Mouse (Mus musculus): ENCODE data around the gene Itih1. TPM values are rescaled to one million over a fixed set of nuclear protein-coding genes. Genes with fewer than 3 reads are reported as not detected.

Gene Itih1
- polyA plus RNA-seq, 1 experiment from 2014 or later = not detected

GRCm38 (mm10) chr14:30930386-30930785 lies 12.7 kb downstream of the Itih1 start:
- ATAC-seq (ENCODE audit: low FRiP score) = no peak

GRCm38 (mm10) chr14:30925492-30925891 lies 17.6 kb downstream of the Itih1 start:
- WGBS = 88% methylated on average over 3 of the region's 3 CpGs
- no peak overlapping the region for H3K4me2 ChIP-seq
- peaks cover 7% of the 10 kb centered on the region; the same call in 1 of the 2 replicates for H3K4me1 ChIP-seq
- ATAC-seq (ENCODE audit: low FRiP score) = no peak
- H3K9ac ChIP-seq = no peak overlapping the region
- no peak overlapping the region for H3K4me3 ChIP-seq (replicated peaks)
- H3K27me3 ChIP-seq = no peaks in the 10 kb centered on the region
- no peak overlapping the region for H3K27ac ChIP-seq
- no peaks in the 10 kb centered on the region for H3K36me3 ChIP-seq (replicated peaks)
- no peaks in the 10 kb centered on the region for H3K9me3 ChIP-seq

More at GRCm38 (mm10) chr14:30930386-30930785, 12.7 kb downstream of the Itih1 start:
- WGBS = 91% methylated on average over 4 of the region's 4 CpGs
- Histone ChIP-seq H3K4me3 (replicated peaks) (no peak overlapping the region), H3K4me1 (no peaks in the 10 kb centered on the region), H3K4me2 (no peak overlapping the region), H3K27ac (no peak overlapping the region), H3K36me3 (replicated peaks) (no peaks in the 10 kb centered on the region), H3K27me3 (no peaks in the 10 kb centered on the region), H3K9me3 (no peaks in the 10 kb centered on the region), H3K9ac (no peak overlapping the region)

GRCm38 (mm10) chr14:30923375-30924105 lies 19.5 kb downstream of the Itih1 start, which contains the start of gene Itih3:
Gene Itih3, minus strand, starts transcription at chr14:30923760.
- ATAC-seq (ENCODE audit: low FRiP score) = no peak
- no peak within 1 kb of the TSS for H3K4me3 ChIP-seq (replicated peaks)
- H3K27me3 ChIP-seq = no peaks in the 10 kb centered on the region
- H3K4me2 ChIP-seq = no peak within 1 kb of the TSS
- H3K9me3 ChIP-seq = no peaks in the 10 kb centered on the region
- H3K36me3 ChIP-seq (replicated peaks) = no peaks in the 10 kb centered on the region
- H3K9ac ChIP-seq = no peak within 1 kb of the TSS
- no peak within 1 kb of the TSS for H3K27ac ChIP-seq
- WGBS = 84% methylated on average over 6 of the region's 6 CpGs
- H3K4me1 ChIP-seq = peaks cover 7% of the 10 kb centered on the region; the same call in 1 of the 2 replicates

GRCm38 (mm10) chr14:30922053-30922670 lies 20.9 kb downstream of the Itih1 start:
- H3K4me3 ChIP-seq (replicated peaks) = no peak overlapping the region
- H3K27ac ChIP-seq = no peak overlapping the region
- H3K27me3 ChIP-seq = no peaks in the 10 kb centered on the region
- no peaks in the 10 kb centered on the region for H3K36me3 ChIP-seq (replicated peaks)
- WGBS = 69% methylated on average over 8 of the region's 8 CpGs
- no peaks in the 10 kb centered on the region for H3K9me3 ChIP-seq
- no peak overlapping the region for H3K4me2 ChIP-seq
- ATAC-seq (ENCODE audit: low FRiP score) = no peak
- no peak overlapping the region for H3K9ac ChIP-seq
- H3K4me1 ChIP-seq = peaks cover 7% of the 10 kb centered on the region; the same call in 1 of the 2 replicates

GRCm38 (mm10) chr14:30916516-30916915 lies 26.6 kb downstream of the Itih1 start:
- Histone ChIP-seq H3K4me1 (no peaks in the 10 kb centered on the region), H3K9ac (no peak overlapping the region), H3K4me3 (replicated peaks) (no peak overlapping the region), H3K9me3 (no peaks in the 10 kb centered on the region), H3K27ac (no peak overlapping the region), H3K4me2 (no peak overlapping the region), H3K36me3 (replicated peaks) (no peaks in the 10 kb centered on the region), H3K27me3 (no peaks in the 10 kb centered on the region)
- ATAC-seq (ENCODE audit: low FRiP score) = no peak
- WGBS = 95% methylated on average over 1 of the region's 1 CpGs

GRCm38 (mm10) chr14:30913404-30913803 lies 29.7 kb downstream of the Itih1 start:
- no peaks in the 10 kb centered on the region for H3K9me3 ChIP-seq
- H3K4me3 ChIP-seq (replicated peaks) = no peak overlapping the region
- no peaks in the 10 kb centered on the region for H3K4me1 ChIP-seq
- no peak overlapping the region for H3K27ac ChIP-seq
- WGBS = 83% methylated on average over 5 of the region's 5 CpGs
- no peaks in the 10 kb centered on the region for H3K36me3 ChIP-seq (replicated peaks)
- no peak overlapping the region for H3K9ac ChIP-seq
- ATAC-seq (ENCODE audit: low FRiP score) = no peak
- no peaks in the 10 kb centered on the region for H3K27me3 ChIP-seq
- no peak overlapping the region for H3K4me2 ChIP-seq

GRCm38 (mm10) chr14:30912641-30913040 lies 30.4 kb downstream of the Itih1 start:
- WGBS = 82% methylated on average over 8 of the region's 8 CpGs

GRCm38 (mm10) chr14:30911141-30911540 lies 31.9 kb downstream of the Itih1 start:
- Histone ChIP-seq H3K36me3 (replicated peaks) (no peaks in the 10 kb centered on the region), H3K27ac (no peak overlapping the region), H3K9ac (no peak overlapping the region), H3K4me1 (no peaks in the 10 kb centered on the region), H3K4me3 (replicated peaks) (no peak overlapping the region), H3K27me3 (no peaks in the 10 kb centered on the region), H3K4me2 (no peak overlapping the region), H3K9me3 (no peaks in the 10 kb centered on the region)
- 96% methylated on average over 8 of the region's 8 CpGs for WGBS
- no peak for ATAC-seq (ENCODE audit: low FRiP score)

More at GRCm38 (mm10) chr14:30912641-30913040, 30.4 kb downstream of the Itih1 start:
- H3K4me2 ChIP-seq = no peak overlapping the region
- H3K36me3 ChIP-seq (replicated peaks) = no peaks in the 10 kb centered on the region
- no peaks in the 10 kb centered on the region for H3K4me1 ChIP-seq
- no peak overlapping the region for H3K4me3 ChIP-seq (replicated peaks)
- H3K9me3 ChIP-seq = no peaks in the 10 kb centered on the region
- H3K27ac ChIP-seq = no peak overlapping the region
- H3K9ac ChIP-seq = no peak overlapping the region
- H3K27me3 ChIP-seq = no peaks in the 10 kb centered on the region
- no peak for ATAC-seq (ENCODE audit: low FRiP score)

GRCm38 (mm10) chr14:30907814-30908265 lies 35.2 kb downstream of the Itih1 start:
- Histone ChIP-seq H3K9ac (no peak overlapping the region), H3K9me3 (no peaks in the 10 kb centered on the region), H3K4me1 (no peaks in the 10 kb centered on the region), H3K4me2 (no peak overlapping the region), H3K27ac (no peak overlapping the region), H3K36me3 (replicated peaks) (no peaks in the 10 kb centered on the region), H3K4me3 (replicated peaks) (no peak overlapping the region), H3K27me3 (0 out of 2 replicates have a peak, but pooled peaks cover 3% of the 10 kb centered on the region)
- ATAC-seq (ENCODE audit: low FRiP score) = no peak
- WGBS = 85% methylated on average over 3 of the region's 3 CpGs

GRCm38 (mm10) chr14:30906001-30906400 lies 37.1 kb downstream of the Itih1 start:
- no peaks in the 10 kb centered on the region for H3K9me3 ChIP-seq

GRCm38 (mm10) chr14:30904307-30904706 lies 38.8 kb downstream of the Itih1 start:
- H3K9ac ChIP-seq = no peak overlapping the region
- H3K36me3 ChIP-seq (replicated peaks) = no peaks in the 10 kb centered on the region
- no peak overlapping the region for H3K4me3 ChIP-seq (replicated peaks)
- peaks cover 5% of the 10 kb centered on the region; the same call in 1 of the 2 replicates for H3K4me1 ChIP-seq
- 90% methylated on average over 8 of the region's 8 CpGs for WGBS
- H3K27ac ChIP-seq = no peak overlapping the region
- no peaks in the 10 kb centered on the region for H3K9me3 ChIP-seq
- 0 out of 2 replicates have a peak, but pooled peaks cover 3% of the 10 kb centered on the region for H3K27me3 ChIP-seq
- no peak overlapping the region for H3K4me2 ChIP-seq
- no peak for ATAC-seq (ENCODE audit: low FRiP score)

More at GRCm38 (mm10) chr14:30906001-30906400, 37.1 kb downstream of the Itih1 start:
- Histone ChIP-seq H3K4me2 (no peak overlapping the region), H3K27me3 (0 out of 2 replicates have a peak, but pooled peaks cover 3% of the 10 kb centered on the region), H3K27ac (no peak overlapping the region), H3K9ac (no peak overlapping the region), H3K4me3 (replicated peaks) (no peak overlapping the region), H3K4me1 (no peaks in the 10 kb centered on the region), H3K36me3 (replicated peaks) (no peaks in the 10 kb centered on the region)
- no peak for ATAC-seq (ENCODE audit: low FRiP score)
- WGBS = 88% methylated on average over 6 of the region's 6 CpGs

GRCm38 (mm10) chr14:30903036-30903435 lies 40.1 kb downstream of the Itih1 start:
- Histone ChIP-seq H3K27ac (no peak overlapping the region), H3K4me2 (no peak overlapping the region), H3K36me3 (replicated peaks) (no peaks in the 10 kb centered on the region), H3K9ac (no peak overlapping the region), H3K27me3 (0 out of 2 replicates have a peak, but pooled peaks cover 3% of the 10 kb centered on the region), H3K9me3 (no peaks in the 10 kb centered on the region), H3K4me3 (replicated peaks) (no peak overlapping the region), H3K4me1 (peaks cover 5% of the 10 kb centered on the region; the same call in 1 of the 2 replicates)
- WGBS = 75% methylated on average over 3 of the region's 3 CpGs
- ATAC-seq (ENCODE audit: low FRiP score) = no peak

Measured in forebrain, embryonic 12.5 days (tissue).